Mouse (Mus musculus) stomach, embryonic 16.5 days (tissue): ENCODE measurements at regions not wholly inside any gene's neighbourhood (a gene's known extent, or its start where the extent isn't known, plus 50 kb on each side); places are given as distances from the start of the nearest gene placed in this dataset.

Experiments
- ATAC-seq: fragments of 200-750 bp; cut with Nextera tagmentation; 2 replicates; pipeline ENCODE4 v1.8.0; 2017; ENCODE audit warnings: moderate number of reproducible peaks, moderate TSS enrichment; ENCODE audit not compliant: insufficient read depth, low FRiP score
- H3K27ac ChIP-seq: fragments of 300-500 bp; sonication (generic); 2 replicates; pipeline ENCODE4 v1.5.1; 2014; ENCODE audit warnings: low read length
- H3K27me3 ChIP-seq: fragments of 300-500 bp; sonication (generic); 2 replicates; pipeline ENCODE4 v1.6.1; 2014; ENCODE audit warnings: low read length, control low read depth, mixed read lengths; ENCODE audit not compliant: control insufficient read depth, insufficient read depth
- H3K36me3 ChIP-seq: fragments of 300-500 bp; sonication (generic); 2 replicates; pipeline ENCODE4 v1.6.1; 2014; ENCODE audit warnings: low read length; ENCODE audit not compliant: control insufficient read depth, insufficient read depth
- H3K4me1 ChIP-seq: fragments of 300-500 bp; sonication (generic); 2 replicates; pipeline ENCODE4 v1.6.1; 2014; ENCODE audit warnings: low read length, control low read depth, mixed read lengths; ENCODE audit not compliant: control insufficient read depth, insufficient read depth
- H3K4me2 ChIP-seq: fragments of 300-500 bp; sonication (generic); 2 replicates; pipeline ENCODE4 v1.6.1; 2014; ENCODE audit warnings: low read depth, low read length, mixed read lengths
- H3K4me3 ChIP-seq: fragments of 300-500 bp; sonication (generic); replicated peaks from 2 replicates; pipeline ENCODE4 v1.5.1; 2014; ENCODE audit warnings: mild to moderate bottlenecking, low read length
- H3K9ac ChIP-seq: fragments of 300-500 bp; sonication (generic); 2 replicates; pipeline ENCODE4 v1.6.1; 2014; ENCODE audit warnings: low read length
- H3K9me3 ChIP-seq: fragments of 300-500 bp; sonication (generic); replicated peaks from 2 replicates; pipeline ENCODE4 v1.6.1; 2016; ENCODE audit warnings: low read length, control low read depth; ENCODE audit not compliant: control insufficient read depth
- WGBS: fragments of 180-500 bp; shearing (Covaris S2); extraction: QIAGEN DNeasy Blood & Tissue Kit; methylation state at CpG from one replicate; pipeline ENCODE4 v1.1.7; 2014; 5-methylcytosine and 5-hydroxymethylcytosine counted together

DNA sequence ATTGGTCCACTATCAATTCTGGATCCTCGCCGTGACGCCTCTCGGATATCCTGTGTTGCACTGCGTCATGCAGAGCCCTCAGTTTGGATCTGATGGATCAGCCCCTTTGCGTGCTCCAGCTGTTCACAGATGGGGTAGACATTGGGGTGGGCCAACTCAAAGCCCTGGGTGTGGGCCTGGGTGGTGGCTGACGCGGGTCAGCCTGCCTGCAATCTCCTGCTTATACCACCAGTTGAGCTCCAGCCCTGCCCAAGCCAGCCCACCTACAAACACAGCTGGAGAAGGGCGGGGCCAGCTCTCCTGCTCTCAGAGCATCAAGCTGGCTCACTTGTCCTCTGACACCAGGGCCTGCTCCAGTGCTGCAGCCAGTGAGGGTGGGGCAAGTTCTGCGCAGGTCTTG lies 73.1 kb downstream of the Rps15a start:
- no peaks in the 10 kb centered on the region for H3K36me3 ChIP-seq
- 41% methylated on average over 10 of the region's 10 CpGs for WGBS
- peak; percentile 13; the same call in 1 of the 2 replicates for ATAC-seq

GRCm38 (mm10) chr7:118039862-118040261 lies 76.1 kb downstream of the Rps15a start:
- H3K27me3 ChIP-seq, result no peaks in the 10 kb centered on the region
- H3K27ac ChIP-seq, result no peak overlapping the region
- no peak overlapping the region for H3K4me2 ChIP-seq
- WGBS, result 60% methylated on average over 4 of the region's 4 CpGs
- no peaks in the 10 kb centered on the region for H3K36me3 ChIP-seq
- H3K4me3 ChIP-seq, result no peak overlapping the region
- no peaks in the 10 kb centered on the region for H3K4me1 ChIP-seq
- H3K9me3 ChIP-seq, result no peaks in the 10 kb centered on the region
- no peak for ATAC-seq
- H3K9ac ChIP-seq, result no peak overlapping the region

More for the DNA sequence above, 73.1 kb downstream of the Rps15a start:
- H3K4me2 ChIP-seq, result no peak overlapping the region
- H3K27ac ChIP-seq, result no peak overlapping the region
- no peak overlapping the region for H3K4me3 ChIP-seq
- no peaks in the 10 kb centered on the region for H3K9me3 ChIP-seq
- H3K4me1 ChIP-seq, result no peaks in the 10 kb centered on the region
- H3K9ac ChIP-seq, result no peak overlapping the region
- no peaks in the 10 kb centered on the region for H3K27me3 ChIP-seq

DNA sequence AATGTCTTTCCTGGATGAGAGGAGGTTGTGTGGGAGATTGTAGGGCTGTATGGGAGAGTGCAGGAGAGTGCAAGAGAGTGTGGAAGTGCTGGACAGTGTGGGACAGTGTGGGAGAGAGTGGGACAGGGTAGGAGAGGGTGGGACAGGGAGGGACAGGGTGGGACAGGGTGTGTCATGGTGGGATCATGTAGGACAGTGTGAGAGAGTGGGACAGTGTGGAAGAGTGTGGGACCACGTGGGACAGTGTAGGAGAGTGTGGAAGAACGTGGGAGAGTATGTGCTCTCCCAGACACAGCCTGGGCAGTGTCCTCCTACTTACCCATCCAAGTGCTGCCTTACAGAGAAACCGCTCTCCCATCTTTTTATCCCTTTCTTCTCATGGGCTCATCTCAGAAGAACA lies 78.9 kb downstream of the Rps15a start:
- no peak overlapping the region for H3K27ac ChIP-seq
- no peaks in the 10 kb centered on the region for H3K9me3 ChIP-seq
- no peak overlapping the region for H3K4me2 ChIP-seq
- H3K4me1 ChIP-seq, result no peaks in the 10 kb centered on the region
- H3K36me3 ChIP-seq, result no peaks in the 10 kb centered on the region
- no peak for ATAC-seq
- WGBS, result 52% methylated on average over 3 of the region's 3 CpGs
- H3K4me3 ChIP-seq, result no peak overlapping the region
- no peak overlapping the region for H3K9ac ChIP-seq
- no peaks in the 10 kb centered on the region for H3K27me3 ChIP-seq

- no peak overlapping the region for H3K4me3 ChIP-seq
- ATAC-seq, result peak; percentile 69; the same call in 1 of the 2 replicates
- H3K9me3 ChIP-seq, result no peaks in the 10 kb centered on the region
- H3K27ac ChIP-seq, result no peak overlapping the region
- no peaks in the 10 kb centered on the region for H3K27me3 ChIP-seq
- no peaks in the 10 kb centered on the region for H3K36me3 ChIP-seq
- H3K4me2 ChIP-seq, result no peak overlapping the region
- WGBS, result 15% methylated on average over 10 of the region's 10 CpGs
- no peak overlapping the region for H3K9ac ChIP-seq
- H3K4me1 ChIP-seq, result peaks cover 11% of the 10 kb centered on the region; the same call in 1 of the 2 replicates
These were observed 89.9 kb downstream of the Rps15a start for GRCm38 (mm10) chr7:118026106-118026526.

DNA sequence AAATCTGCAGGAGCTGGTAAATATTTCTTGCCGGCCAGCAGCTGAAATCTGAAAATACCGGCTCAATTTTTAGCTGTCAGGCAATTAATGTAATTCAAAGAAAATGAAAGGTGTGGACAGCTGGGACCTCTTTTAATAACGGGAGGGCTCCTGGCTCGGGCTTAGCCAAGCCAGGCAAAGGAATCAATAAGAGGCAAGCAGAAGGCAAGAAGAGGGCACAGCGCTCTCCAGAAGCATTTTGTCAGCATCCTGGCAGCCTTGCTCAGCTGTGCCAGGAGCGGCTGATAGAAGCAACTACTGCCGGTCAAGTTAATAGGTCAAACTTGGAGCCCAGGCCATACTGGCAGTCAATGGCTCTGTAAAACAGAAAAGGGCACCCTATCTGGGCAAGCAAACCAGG lies 111.4 kb downstream of the Rps15a start:
- Histone ChIP-seq H3K36me3 (no peaks in the 10 kb centered on the region), H3K27me3 (no peaks in the 10 kb centered on the region), H3K9ac (no peak overlapping the region), H3K4me2 (no peak overlapping the region), H3K27ac (no peak overlapping the region), H3K9me3 (no peaks in the 10 kb centered on the region), H3K4me3 (no peak overlapping the region), H3K4me1 (no peaks in the 10 kb centered on the region)
- ATAC-seq, result no peak
- 86% methylated on average over 7 of the region's 7 CpGs for WGBS

- Histone ChIP-seq H3K9me3 (no peaks in the 10 kb centered on the region), H3K27me3 (no peaks in the 10 kb centered on the region), H3K9ac (no peak overlapping the region), H3K4me2 (no peak overlapping the region), H3K4me1 (no peaks in the 10 kb centered on the region), H3K4me3 (no peak overlapping the region), H3K36me3 (no peaks in the 10 kb centered on the region), H3K27ac (no peak overlapping the region)
- WGBS, result 69% methylated on average over 3 of the region's 3 CpGs
- ATAC-seq, result no peak
These were observed 114.1 kb downstream of the Rps15a start for GRCm38 (mm10) chr7:118001881-118002280.

- H3K27ac ChIP-seq, result no peak overlapping the region
- 4% methylated on average over 4 of the region's 4 CpGs for WGBS
These were observed 114.9 kb downstream of the Rps15a start for GRCm38 (mm10) chr7:118001121-118001520.

DNA sequence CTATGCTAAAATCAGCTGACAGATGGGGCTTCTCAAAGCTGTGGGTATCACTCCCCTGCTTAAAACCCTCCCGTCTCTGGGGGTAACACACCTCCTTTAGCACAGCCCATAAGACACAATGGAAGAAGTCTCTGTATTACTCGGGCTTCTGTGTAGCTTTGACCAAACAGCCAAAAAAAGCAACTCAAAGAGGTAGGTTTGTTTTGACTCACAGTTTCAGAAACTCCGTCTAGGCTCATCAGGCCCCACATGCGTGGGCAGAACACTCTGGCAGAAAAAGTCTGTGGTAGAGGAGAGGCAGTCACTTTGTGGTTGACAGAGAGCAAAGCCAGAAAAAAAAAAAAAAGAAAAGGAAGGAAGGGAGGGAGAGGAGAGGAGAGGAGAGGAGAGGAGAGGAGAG lies 133.8 kb downstream of the Rps15a start:
- Histone ChIP-seq H3K36me3 (no peaks in the 10 kb centered on the region), H3K27ac (no peak overlapping the region), H3K4me2 (no peak overlapping the region), H3K4me1 (no peaks in the 10 kb centered on the region), H3K4me3 (no peak overlapping the region), H3K9ac (no peak overlapping the region), H3K27me3 (no peaks in the 10 kb centered on the region), H3K9me3 (no peaks in the 10 kb centered on the region)
- ATAC-seq, result no peak
- 68% methylated on average over 4 of the region's 4 CpGs for WGBS

More at GRCm38 (mm10) chr7:118001121-118001520, 114.9 kb downstream of the Rps15a start:
- no peak overlapping the region for H3K4me2 ChIP-seq
- H3K27me3 ChIP-seq, result no peaks in the 10 kb centered on the region
- H3K4me1 ChIP-seq, result no peaks in the 10 kb centered on the region
- no peak for ATAC-seq
- no peaks in the 10 kb centered on the region for H3K36me3 ChIP-seq
- H3K4me3 ChIP-seq, result no peak overlapping the region
- H3K9me3 ChIP-seq, result no peaks in the 10 kb centered on the region
- H3K9ac ChIP-seq, result no peak overlapping the region

GRCm38 (mm10) chr7:117971176-117971575 lies 144.8 kb downstream of the Rps15a start:
- H3K27me3 ChIP-seq, result no peaks in the 10 kb centered on the region
- WGBS, result 23% methylated on average over 1 of the region's 1 CpGs
- no peak overlapping the region for H3K4me3 ChIP-seq

GRCm38 (mm10) chr7:117943435-117943834 lies 172.6 kb downstream of the Rps15a start:
- no peak overlapping the region for H3K4me2 ChIP-seq
- no peak overlapping the region for H3K4me3 ChIP-seq
- no peaks in the 10 kb centered on the region for H3K36me3 ChIP-seq
- WGBS, result 83% methylated on average over 3 of the region's 3 CpGs
- ATAC-seq, result no peak
- H3K9me3 ChIP-seq, result no peaks in the 10 kb centered on the region
- H3K27me3 ChIP-seq, result no peaks in the 10 kb centered on the region
- H3K27ac ChIP-seq, result no peak overlapping the region
- no peak overlapping the region for H3K9ac ChIP-seq
- no peaks in the 10 kb centered on the region for H3K4me1 ChIP-seq

More at GRCm38 (mm10) chr7:117971176-117971575, 144.8 kb downstream of the Rps15a start:
- Histone ChIP-seq H3K27ac (no peak overlapping the region), H3K9ac (no peak overlapping the region), H3K9me3 (no peaks in the 10 kb centered on the region), H3K4me1 (no peaks in the 10 kb centered on the region), H3K4me2 (no peak overlapping the region), H3K36me3 (no peaks in the 10 kb centered on the region)
- ATAC-seq, result no peak
